Mouse (Mus musculus) bone marrow, adult 2 months (tissue): Measurements from ENCODE around the gene Adgra3. TPM values are rescaled to one million over a fixed set of nuclear protein-coding genes. Genes with fewer than 3 reads are reported as not detected.

Source experiments
- H3K27ac ChIP-seq: fragments of 200-500 bp; 2 replicates; pipeline ENCODE4 v1.5.1; 2012; ENCODE audit warnings: low read depth, mild to moderate bottlenecking, control low read depth, inconsistent platforms, low read length; ENCODE audit not compliant: control insufficient read depth, poor library complexity, insufficient read depth
- H3K4me1 ChIP-seq: fragments of 200-500 bp; 2 replicates; pipeline ENCODE4 v1.6.1; 2011; ENCODE audit warnings: low read length; ENCODE audit not compliant: control insufficient read depth, insufficient read depth
- H3K4me3 ChIP-seq: fragments of 200-500 bp; replicated peaks from 2 replicates; pipeline ENCODE3; 2011; ENCODE audit warnings: mild to moderate bottlenecking, low read depth, low read length, control low read depth; ENCODE audit not compliant: control insufficient read depth
- CTCF ChIP-seq: fragments of 200-500 bp; IDR thresholded peaks from 2 replicates; pipeline ENCODE4 v1.5.1; 2011; ENCODE audit warnings: low read length, control low read depth; ENCODE audit not compliant: control insufficient read depth, insufficient read depth
- POLR2A ChIP-seq: fragments of 200-500 bp; IDR thresholded peaks from 2 replicates; pipeline ENCODE4 v1.6.1; 2011; ENCODE audit warnings: low read depth, mild to moderate bottlenecking, control low read depth, low read length, borderline replicate concordance; ENCODE audit not compliant: control insufficient read depth
- WGBS: fragments of 180-500 bp; shearing (Covaris S2); methylation state at CpG from one replicate; pipeline ENCODE4 v1.1.7; 2018; 5-methylcytosine and 5-hydroxymethylcytosine counted together
- polyA plus RNA-seq: library from polyadenylated mRNA; stranded (reverse); fragments of >200 nt; gene quantifications from 2 replicates; pipeline ENCODE4 v1.2.4, GENCODE M21; 2011; ENCODE audit warnings: low replicate concordance; ENCODE audit not compliant: missing spikeins, insufficient read depth, insufficient read length

Adgra3 gene
- polyA plus RNA-seq, 1 experiment = 4.6 TPM

- 88% methylated on average over 8 of the region's 8 CpGs for WGBS
- no peak overlapping the region for H3K4me3 ChIP-seq
- TF ChIP-seq CTCF (no peak), POLR2A (no peak)
Measured at GRCm38 (mm10) chr5:50037666-50038065, 21.1 kb downstream of the Adgra3 start.

DNA sequence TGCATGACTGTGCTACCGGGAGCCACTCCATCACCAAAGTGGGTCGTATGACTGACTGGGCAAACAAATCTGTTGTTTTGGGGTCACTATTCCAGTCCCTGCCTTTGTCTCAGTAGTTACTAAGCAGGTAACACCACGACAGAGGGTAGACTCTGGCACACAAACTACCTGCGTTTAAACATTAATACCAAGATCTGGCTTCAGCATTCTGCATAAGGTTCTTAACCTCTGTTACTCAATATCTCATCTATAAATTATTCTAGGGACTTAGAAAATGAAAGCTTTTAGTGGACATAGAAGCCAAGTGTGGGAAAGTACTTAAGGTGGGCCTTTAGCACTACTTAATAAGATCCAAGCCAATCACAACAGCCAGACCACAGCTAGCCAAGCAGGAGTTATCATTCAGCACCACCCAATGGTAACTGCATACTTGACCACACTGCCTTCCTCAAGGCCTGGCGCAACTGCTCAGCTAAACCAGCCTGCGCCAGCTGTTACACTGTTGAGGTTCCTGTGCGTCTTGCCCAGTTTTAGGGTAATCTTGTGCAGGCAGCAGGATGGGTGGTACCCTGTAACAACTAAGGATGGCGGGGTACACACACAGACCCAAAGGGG is 23.8 kb downstream of the Adgra3 start:
- Histone ChIP-seq H3K4me1 (no peaks in the 10 kb centered on the region), H3K27ac (no peak overlapping the region), H3K4me3 (no peak overlapping the region)
- TF ChIP-seq CTCF (no peak), POLR2A (no peak)
- WGBS = 68% methylated on average over 8 of the region's 8 CpGs

More at GRCm38 (mm10) chr5:50037666-50038065, 21.1 kb downstream of the Adgra3 start:
- Histone ChIP-seq H3K27ac (no peak overlapping the region), H3K4me1 (no peaks in the 10 kb centered on the region)

DNA sequence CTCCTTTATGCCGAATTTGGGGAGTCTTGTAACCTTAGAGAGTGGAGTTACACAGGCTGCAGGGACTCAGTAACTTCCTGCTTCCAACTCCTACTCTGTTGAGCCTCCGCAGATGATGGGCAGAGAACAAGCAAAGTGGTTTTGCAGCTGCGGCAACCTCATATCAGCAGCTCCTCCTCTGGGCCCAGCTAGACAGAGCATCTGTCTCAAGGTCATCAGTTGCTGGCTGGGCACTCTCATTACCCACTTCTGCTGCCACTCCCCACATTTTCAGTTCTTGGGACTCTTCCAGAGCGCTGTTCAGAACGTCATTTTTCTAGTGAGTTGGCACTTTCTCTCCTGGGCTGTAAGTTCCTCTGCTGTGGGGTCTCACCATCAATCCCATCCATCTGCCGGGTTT is 24.6 kb downstream of the Adgra3 start:
- H3K4me1 ChIP-seq = no peaks in the 10 kb centered on the region
- TF ChIP-seq POLR2A (no peak), CTCF (no peak)
- no peak overlapping the region for H3K4me3 ChIP-seq
- H3K27ac ChIP-seq = no peak overlapping the region
- 7% methylated on average over 6 of the region's 6 CpGs for WGBS

- no peak overlapping the region for H3K4me3 ChIP-seq
- no peaks in the 10 kb centered on the region for H3K4me1 ChIP-seq
- H3K27ac ChIP-seq = no peak overlapping the region
- 54% methylated on average over 9 of the region's 9 CpGs for WGBS
- no peak for TF ChIP-seq POLR2A
- TF ChIP-seq CTCF = no peak
Measured at GRCm38 (mm10) chr5:50033660-50034059, 25.1 kb downstream of the Adgra3 start.

GRCm38 (mm10) chr5:50032332-50032731 is 26.5 kb downstream of the Adgra3 start:
- H3K4me1 ChIP-seq = no peaks in the 10 kb centered on the region
- no peak for TF ChIP-seq CTCF
- 40% methylated on average over 5 of the region's 5 CpGs for WGBS

DNA sequence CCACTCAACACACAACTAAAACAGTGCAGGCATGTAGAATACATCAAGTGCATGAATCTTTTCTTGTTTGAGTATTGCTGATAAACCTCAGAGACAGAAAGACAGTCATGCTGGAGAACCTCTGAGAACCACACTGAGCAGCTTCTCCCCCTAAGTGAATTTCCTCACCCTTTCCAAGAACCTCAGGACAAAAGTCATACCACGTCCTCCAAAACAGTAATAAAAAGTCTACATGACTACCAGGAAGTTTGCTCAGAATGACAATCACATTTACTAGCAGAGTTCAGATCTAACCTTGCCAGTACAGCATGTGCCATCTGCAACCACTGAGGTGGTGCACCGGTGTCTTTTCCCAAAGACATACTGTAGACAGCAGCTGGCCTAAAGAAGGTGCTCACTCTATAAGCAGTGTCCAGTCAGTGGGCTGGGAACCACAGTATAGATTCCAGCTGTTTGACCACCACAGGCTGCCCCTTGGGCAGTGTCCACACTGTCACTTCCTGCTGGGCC is 27.0 kb downstream of the Adgra3 start:
- H3K4me1 ChIP-seq = no peaks in the 10 kb centered on the region
- WGBS = 64% methylated on average over 2 of the region's 2 CpGs

More at GRCm38 (mm10) chr5:50032332-50032731, 26.5 kb downstream of the Adgra3 start:
- Histone ChIP-seq H3K4me3 (no peak overlapping the region), H3K27ac (no peak overlapping the region)

DNA sequence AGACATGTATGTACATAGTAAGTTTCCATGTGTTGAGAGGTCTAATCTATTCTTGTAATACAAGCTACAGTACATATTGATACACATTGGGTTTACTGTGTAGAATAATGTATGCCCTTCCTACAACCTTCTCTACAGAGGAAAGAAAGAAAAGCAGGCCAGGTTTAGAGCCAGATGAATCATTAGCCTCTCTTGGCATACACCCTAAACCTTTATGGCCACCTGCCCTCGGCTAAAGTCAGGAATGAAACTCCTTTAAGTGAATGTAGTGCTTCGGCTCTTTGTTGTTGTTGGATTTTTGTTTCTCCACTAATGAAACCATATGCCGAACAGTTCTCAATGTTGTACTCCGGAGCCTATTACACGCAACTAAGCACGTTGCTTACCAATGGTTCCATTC is 27.5 kb downstream of the Adgra3 start:
- 88% methylated on average over 6 of the region's 6 CpGs for WGBS
- no peak for TF ChIP-seq POLR2A
- TF ChIP-seq CTCF = no peak
- Histone ChIP-seq H3K27ac (no peak overlapping the region), H3K4me1 (no peaks in the 10 kb centered on the region), H3K4me3 (no peak overlapping the region)

More for the DNA sequence above, 27.0 kb downstream of the Adgra3 start:
- no peak overlapping the region for H3K27ac ChIP-seq
- TF ChIP-seq CTCF (no peak), POLR2A (no peak)
- no peak overlapping the region for H3K4me3 ChIP-seq

- Histone ChIP-seq H3K4me1 (no peaks in the 10 kb centered on the region; the same call in 1 of the 2 replicates), H3K27ac (no peak overlapping the region), H3K4me3 (no peak overlapping the region)
- TF ChIP-seq POLR2A (no peak), CTCF (no peak)
- 65% methylated on average over 6 of the region's 6 CpGs for WGBS
Measured at GRCm38 (mm10) chr5:50029662-50030061, 29.1 kb downstream of the Adgra3 start.

- no peaks in the 10 kb centered on the region; the same call in 1 of the 2 replicates for H3K4me1 ChIP-seq
Measured at GRCm38 (mm10) chr5:50027561-50027960, 31.2 kb downstream of the Adgra3 start.

More at GRCm38 (mm10) chr5:50027561-50027960, 31.2 kb downstream of the Adgra3 start:
- TF ChIP-seq POLR2A (no peak), CTCF (no peak)
- 67% methylated on average over 5 of the region's 5 CpGs for WGBS
- Histone ChIP-seq H3K4me3 (no peak overlapping the region), H3K27ac (no peak overlapping the region)
